Comparison of ENCODE assay signal across 9 mouse cellular contexts in the genomic region with DNA sequence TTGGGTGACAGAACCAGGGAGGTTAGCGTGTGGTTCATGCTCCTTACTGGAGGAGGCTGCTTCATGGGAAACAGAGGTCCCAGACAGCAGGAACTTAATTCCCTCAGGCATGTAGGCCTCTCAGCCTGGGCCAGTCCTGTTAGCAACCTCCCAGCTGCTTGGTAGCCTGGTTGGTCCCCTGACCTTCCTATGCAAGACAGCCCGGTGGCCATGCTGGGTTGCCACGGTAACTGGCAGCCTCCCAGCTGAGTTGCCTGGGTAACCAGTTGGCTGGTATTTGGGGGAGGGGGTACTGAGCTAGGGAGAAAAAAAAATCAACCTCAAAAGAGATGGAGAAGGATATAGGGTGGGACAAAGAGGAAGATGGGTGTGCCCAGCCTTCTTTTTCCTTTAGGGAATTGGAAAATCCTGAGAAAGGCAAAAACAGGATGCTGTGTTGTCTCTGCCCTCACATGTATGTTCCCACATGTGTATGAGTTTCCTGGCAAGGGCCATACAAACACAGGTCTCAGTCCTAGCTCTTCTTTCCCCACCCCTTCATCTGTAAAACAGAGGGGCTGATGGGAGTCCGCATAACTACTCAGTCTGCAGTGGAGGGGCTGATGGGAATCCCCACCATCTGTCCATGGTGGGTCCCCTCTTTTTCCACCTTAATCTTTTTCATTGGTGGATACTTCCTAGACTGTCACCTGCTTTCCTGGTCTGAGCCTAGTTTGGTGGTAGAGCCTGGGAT. TPM values are rescaled to one million over a fixed set of nuclear protein-coding genes. Genes with fewer than 3 reads are reported as not detected.
DNase-seq lines count a peak whose midpoint lies in the region; ATAC-seq and TF ChIP-seq lines count a peak whose summit lies in the region.
"Had no signal": no experiment of that assay in that cellular context is flagged by ENCODE, and none has a peak within 500 bp of the region (broad histone marks: within the 10 kb centered on the region; RNA-seq: fewer than 3 reads in every experiment).

No protein-coding gene starts in this region.

- H3K9me3 ChIP-seq in lung, embryonic 15.5 days = no peaks in the 10 kb centered on the region
- no peaks in the 10 kb centered on the region for H3K9me3 ChIP-seq in embryonic facial prominence, embryonic 11.5 days (replicated peaks; ENCODE audit: control insufficient read depth, low read length)
- no peaks in the 10 kb centered on the region for H3K9me3 ChIP-seq in hindbrain, embryonic 15.5 days
- H3K9me3 ChIP-seq in neural tube, embryonic 15.5 days (replicated peaks) = no peaks in the 10 kb centered on the region

- TF ChIP-seq POLR2A in lung, adult 2 months (IDR thresholded peaks at IDR 0.05; ENCODE audit: borderline replicate concordance, extremely low read depth, low read depth, low read length) = no peak

- no peak overlapping the region for H3K27ac ChIP-seq in lung, embryonic 15.5 days
- H3K27ac ChIP-seq in embryonic facial prominence, embryonic 11.5 days (replicated peaks; ENCODE audit: low read depth, low read length) = no peak overlapping the region
- H3K27ac ChIP-seq in hindbrain, embryonic 15.5 days (replicated peaks) = peak overlapping the region; percentile 67
- peak overlapping the region; percentile 77 for H3K27ac ChIP-seq in neural tube, embryonic 15.5 days (replicated peaks)

- H3K4me2 ChIP-seq in lung, embryonic 15.5 days = no peak overlapping the region
- H3K4me2 ChIP-seq in embryonic facial prominence, embryonic 11.5 days (ENCODE audit: low read depth, low read length) = no peak overlapping the region; the same call in 1 of the 2 replicates
- H3K4me2 ChIP-seq in hindbrain, embryonic 15.5 days = peak overlapping the region; percentile 20; the same call in 1 of the 2 replicates
- peak overlapping the region; percentile 7; the same call in 1 of the 2 replicates for H3K4me2 ChIP-seq in neural tube, embryonic 15.5 days

- no peaks in the 10 kb centered on the region for H3K36me3 ChIP-seq in lung, embryonic 15.5 days
- no peaks in the 10 kb centered on the region for H3K36me3 ChIP-seq in embryonic facial prominence, embryonic 11.5 days (replicated peaks; ENCODE audit: control insufficient read depth, insufficient read depth, low read depth, low read length)
- no peaks in the 10 kb centered on the region for H3K36me3 ChIP-seq in hindbrain, embryonic 15.5 days
- 0 out of 2 replicates have a peak, but pooled peaks cover 2% of the 10 kb centered on the region for H3K36me3 ChIP-seq in neural tube, embryonic 15.5 days

- H3K9ac ChIP-seq in lung, embryonic 15.5 days = no peak overlapping the region
- no peak overlapping the region for H3K9ac ChIP-seq in embryonic facial prominence, embryonic 11.5 days (replicated peaks; ENCODE audit: low read length)
- no peak overlapping the region for H3K9ac ChIP-seq in hindbrain, embryonic 15.5 days
- no peak overlapping the region for H3K9ac ChIP-seq in neural tube, embryonic 15.5 days (replicated peaks)

- TF ChIP-seq CTCF in lung, adult 2 months (IDR thresholded peaks at IDR 0.05; ENCODE audit: insufficient read depth, low read length) = no peak

- no peaks in the 10 kb centered on the region for H3K4me1 ChIP-seq in lung, embryonic 15.5 days
- peaks cover 3% of the 10 kb centered on the region; the same call in 1 of the 2 replicates for H3K4me1 ChIP-seq in embryonic facial prominence, embryonic 11.5 days (ENCODE audit: control insufficient read depth, insufficient read depth, low read length)
- peaks cover 42% of the 10 kb centered on the region for H3K4me1 ChIP-seq in hindbrain, embryonic 15.5 days (replicated peaks)
- H3K4me1 ChIP-seq in neural tube, embryonic 15.5 days = peaks cover 43% of the 10 kb centered on the region
- no peaks in the 10 kb centered on the region for H3K4me1 ChIP-seq in lung, adult 2 months (ENCODE audit: control insufficient read depth, insufficient read depth, low read length)

- peaks cover 6% of the 10 kb centered on the region; the same call in 1 of the 2 replicates for H3K27me3 ChIP-seq in lung, embryonic 15.5 days
- H3K27me3 ChIP-seq in embryonic facial prominence, embryonic 11.5 days (ENCODE audit: control insufficient read depth, insufficient read depth, low read length) = no peaks in the 10 kb centered on the region; the same call in 1 of the 2 replicates
- H3K27me3 ChIP-seq in hindbrain, embryonic 15.5 days = no peaks in the 10 kb centered on the region
- no peaks in the 10 kb centered on the region for H3K27me3 ChIP-seq in neural tube, embryonic 15.5 days (replicated peaks)

- H3K4me3 ChIP-seq in lung, embryonic 15.5 days = no peak overlapping the region
- no peak overlapping the region for H3K4me3 ChIP-seq in embryonic facial prominence, embryonic 11.5 days (ENCODE audit: low read depth, low read length)
- H3K4me3 ChIP-seq in hindbrain, embryonic 15.5 days = no peak overlapping the region
- H3K4me3 ChIP-seq in neural tube, embryonic 15.5 days (replicated peaks) = no peak overlapping the region
- no peak overlapping the region for H3K4me3 ChIP-seq in lung, adult 2 months (replicated peaks; ENCODE audit: extremely low read depth, low read depth, low read length)

- peak; percentile 58; the same call in 1 of the 2 replicates for ATAC-seq in lung, embryonic 15.5 days (ENCODE audit: borderline replicate concordance, extremely low read depth, low FRiP score, low TSS enrichment)
- peak; percentile 92 for ATAC-seq in embryonic facial prominence, embryonic 11.5 days (replicated peaks; ENCODE audit: insufficient number of reproducible peaks, low FRiP score, low TSS enrichment, low read depth)
- peak; percentile 79 for ATAC-seq in hindbrain, embryonic 15.5 days (ENCODE audit: low FRiP score, low read depth)
- ATAC-seq in neural tube, embryonic 15.5 days (ENCODE audit: low FRiP score) = peak; percentile 51; the same call in 1 of the 2 replicates

- WGBS in lung, embryonic 15.5 days = 25% methylated on average over 4 of the region's 4 CpGs
- 6% methylated on average over 4 of the region's 4 CpGs for WGBS in embryonic facial prominence, embryonic 11.5 days
- WGBS in hindbrain, embryonic 15.5 days = 3% methylated on average over 4 of the region's 4 CpGs
- WGBS in neural tube, embryonic 15.5 days = 8% methylated on average over 4 of the region's 4 CpGs
- WGBS in lung, adult 2 months = 51% methylated on average over 4 of the region's 4 CpGs

- no peak for DNase-seq in lung, postnatal 14 days
- DNase-seq in embryonic facial prominence, embryonic 11.5 days (ENCODE audit: low spot score) = peak; percentile 76
- DNase-seq in natural killer cell, adult 2 months (ENCODE audit: low spot score in 2 of 2) = no peak
- no peak for DNase-seq in kidney, adult 11 months
- DNase-seq in lung, adult 2 months = no peak
- DNase-seq: thymus, postnatal 4 days had no signal

RNA-seq across cellular contexts. Expression of a gene that starts 24.1 kb away (rescaled TPM):
- 6.9 and 7.6 TPM in 2 replicates for polyA plus RNA-seq in lung, embryonic 15.5 days (2015; fragmentation: Nextera tagmentation; extraction: Ambion mirVana)
- polyA plus RNA-seq in embryonic facial prominence, embryonic 11.5 days (2014; fragmentation: Nextera tagmentation; extraction: Ambion mirVana) = 2.0 and 2.8 TPM in 2 replicates
- 17.2 and 19.9 TPM in 2 replicates for polyA plus RNA-seq in hindbrain, embryonic 15.5 days (2015; fragmentation: Nextera tagmentation; extraction: Ambion mirVana)
- 17.1 and 20.5 TPM in 2 replicates for polyA plus RNA-seq in neural tube, embryonic 15.5 days (2015; fragmentation: Nextera tagmentation; extraction: Ambion mirVana)
- polyA plus RNA-seq in lung, adult 2 months (2012; rRNA removed) = 38.4 and 39.4 TPM in 2 replicates

RNA-seq across cellular contexts. Expression of a gene that starts 57.2 kb away (rescaled TPM):
- polyA plus RNA-seq in lung, embryonic 15.5 days (2015; fragmentation: Nextera tagmentation; extraction: Ambion mirVana) = 38.0 and 39.2 TPM in 2 replicates
- polyA plus RNA-seq in embryonic facial prominence, embryonic 11.5 days (2014; fragmentation: Nextera tagmentation; extraction: Ambion mirVana) = 41.5 and 42.1 TPM in 2 replicates
- 26.7 and 28.0 TPM in 2 replicates for polyA plus RNA-seq in hindbrain, embryonic 15.5 days (2015; fragmentation: Nextera tagmentation; extraction: Ambion mirVana)
- 23.4 and 25.4 TPM in 2 replicates for polyA plus RNA-seq in neural tube, embryonic 15.5 days (2015; fragmentation: Nextera tagmentation; extraction: Ambion mirVana)
- polyA plus RNA-seq in lung, adult 2 months (2012; rRNA removed) = 24.2 and 26.5 TPM in 2 replicates

Comparison
In these comparisons a context has a peak if more than half of its experiments do, and no peak if none do; other contexts are left out.
1. H3K27ac ChIP-seq: peak in hindbrain, embryonic 15.5 days (single experiment) and neural tube, embryonic 15.5 days (single experiment); none in lung, embryonic 15.5 days (single experiment) and embryonic facial prominence, embryonic 11.5 days (single experiment).
2. H3K4me2 ChIP-seq: peak in hindbrain, embryonic 15.5 days (single experiment) and neural tube, embryonic 15.5 days (single experiment); none in lung, embryonic 15.5 days (single experiment) and embryonic facial prominence, embryonic 11.5 days (single experiment).
3. Peak in every context shown above with its lines, with median percentiles within 50 percentile points of each other: ATAC-seq.